Mouse (Mus musculus): Measurements from ENCODE around the gene Sh3bp4. TPM values are rescaled to one million over a fixed set of nuclear protein-coding genes. Genes with fewer than 3 reads are reported as not detected.

The Sh3bp4 gene
- polyA plus RNA-seq, 1 experiment from 2014 or later: 7.6 TPM

DNA sequence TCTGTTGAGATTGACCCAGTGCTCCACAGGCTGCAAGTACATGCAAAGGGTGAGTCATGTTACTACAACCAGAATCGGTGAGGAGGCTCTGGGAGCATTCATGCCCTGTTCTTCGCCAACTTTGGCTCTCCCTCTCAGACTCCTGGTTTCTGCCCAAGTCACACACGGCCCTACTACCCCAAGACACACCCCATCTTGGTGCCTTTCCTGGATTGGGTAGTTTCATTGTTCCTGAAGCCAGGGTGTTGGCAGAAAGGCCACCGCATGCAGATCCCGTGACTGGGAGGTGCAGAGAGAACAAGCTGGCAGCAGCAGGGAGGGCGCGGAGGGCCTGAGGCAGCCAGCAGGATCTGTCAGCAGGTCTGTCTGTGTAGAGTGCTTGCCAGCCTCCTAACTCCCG, 61.5 kb downstream of the Sh3bp4 start:
- ATAC-seq (ENCODE audit: low FRiP score, low TSS enrichment) (peak; percentile 80), DNase-seq (ENCODE audit: low spot score) (peak; percentile 79)
- Histone ChIP-seq H3K9ac (ENCODE audit: low read length) (0 out of 2 replicates have a peak overlapping the region, but pooled peaks have one; percentile 18), H3K27me3 (ENCODE audit: control insufficient read depth, insufficient read depth, low read length) (no peaks in the 10 kb centered on the region), H3K27ac (replicated peaks) (peak overlapping the region; percentile 40; the same call in 1 of the 2 replicates), H3K4me2 (replicated peaks; ENCODE audit: low read depth) (no peak overlapping the region), H3K4me1 (replicated peaks; ENCODE audit: control insufficient read depth, insufficient read depth) (peaks cover 2% of the 10 kb centered on the region), H3K4me3 (ENCODE audit: low read depth, low read length) (no peak overlapping the region), H3K9me3 (ENCODE audit: control insufficient read depth, low read length) (0 out of 2 replicates have a peak, but pooled peaks cover 3% of the 10 kb centered on the region), H3K36me3 (ENCODE audit: control insufficient read depth, insufficient read depth, low read length) (no peaks in the 10 kb centered on the region)
- WGBS: 50% methylated on average over 8 of the region's 8 CpGs
- TF ChIP-seq EP300 (optimal IDR thresholded peaks at IDR 0.05): no peak
- no peak for TF ChIP-seq CTCF (IDR thresholded peaks at IDR 0.05; ENCODE audit: low read depth)

DNA sequence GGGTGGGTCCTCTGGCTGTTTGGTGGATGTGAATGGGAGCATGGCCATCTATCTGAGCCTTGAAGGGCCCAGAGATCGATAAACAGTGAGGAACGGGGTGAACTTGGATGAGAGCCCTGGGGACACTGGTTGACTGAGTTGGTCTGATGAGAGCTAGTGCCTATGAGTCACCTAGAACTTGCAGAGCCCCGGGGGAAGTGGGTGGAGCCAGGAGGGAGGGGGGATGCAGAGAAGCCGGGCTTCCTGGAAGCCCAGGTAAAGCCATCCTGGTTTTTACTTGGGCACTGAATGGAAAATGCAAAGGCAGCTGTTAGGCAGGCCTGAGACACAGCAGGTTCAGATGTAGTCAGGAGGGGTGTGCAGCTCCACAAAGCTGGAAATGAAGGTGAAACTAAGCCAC, 63.1 kb downstream of the Sh3bp4 start:
- Histone ChIP-seq H3K27ac (replicated peaks) (no peak overlapping the region; the same call in 1 of the 2 replicates), H3K4me3 (ENCODE audit: low read depth, low read length) (no peak overlapping the region), H3K4me2 (replicated peaks; ENCODE audit: low read depth) (no peak overlapping the region), H3K9ac (ENCODE audit: low read length) (no peak overlapping the region), H3K4me1 (replicated peaks; ENCODE audit: control insufficient read depth, insufficient read depth) (peaks cover 2% of the 10 kb centered on the region), H3K27me3 (ENCODE audit: control insufficient read depth, insufficient read depth, low read length) (no peaks in the 10 kb centered on the region), H3K9me3 (ENCODE audit: control insufficient read depth, low read length) (no peaks in the 10 kb centered on the region), H3K36me3 (ENCODE audit: control insufficient read depth, insufficient read depth, low read length) (no peaks in the 10 kb centered on the region)
- ATAC-seq (ENCODE audit: low FRiP score, low TSS enrichment): 0 out of 2 replicates have a peak, but pooled peaks have one; percentile 11
- WGBS: 37% methylated on average over 4 of the region's 4 CpGs
- peak; percentile 57 for DNase-seq (ENCODE audit: low spot score)
- no peak for TF ChIP-seq CTCF (IDR thresholded peaks at IDR 0.05; ENCODE audit: low read depth)
- TF ChIP-seq EP300 (optimal IDR thresholded peaks at IDR 0.05): no peak

DNA sequence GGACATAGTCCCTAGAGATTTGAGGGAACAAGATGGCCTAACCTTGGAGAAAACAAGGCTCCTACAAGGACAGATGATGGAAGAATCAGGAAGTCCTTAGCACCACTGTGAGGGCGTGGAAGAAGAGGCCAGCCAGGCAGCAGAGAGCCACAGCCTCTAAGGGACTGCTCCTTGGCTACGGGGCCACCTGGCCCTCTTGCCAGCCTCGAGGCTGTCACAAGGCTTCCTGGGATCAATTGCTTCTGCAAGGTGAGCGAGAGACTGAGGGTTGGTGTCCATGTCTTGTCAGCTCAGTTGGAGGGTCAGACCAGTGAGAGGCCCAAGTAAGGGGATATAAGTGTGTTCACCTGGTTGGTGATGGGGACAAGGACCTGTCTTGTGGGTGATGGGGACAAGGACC, 63.5 kb downstream of the Sh3bp4 start:
- no peak for ATAC-seq (ENCODE audit: low FRiP score, low TSS enrichment)
- no peak for TF ChIP-seq EP300 (optimal IDR thresholded peaks at IDR 0.05)
- no peak for TF ChIP-seq CTCF (IDR thresholded peaks at IDR 0.05; ENCODE audit: low read depth)
- Histone ChIP-seq H3K9me3 (ENCODE audit: control insufficient read depth, low read length) (no peaks in the 10 kb centered on the region), H3K36me3 (ENCODE audit: control insufficient read depth, insufficient read depth, low read length) (no peaks in the 10 kb centered on the region), H3K4me2 (replicated peaks; ENCODE audit: low read depth) (no peak overlapping the region), H3K4me3 (ENCODE audit: low read depth, low read length) (no peak overlapping the region), H3K4me1 (replicated peaks; ENCODE audit: control insufficient read depth, insufficient read depth) (peaks cover 2% of the 10 kb centered on the region), H3K27ac (replicated peaks) (no peak overlapping the region), H3K9ac (ENCODE audit: low read length) (no peak overlapping the region), H3K27me3 (ENCODE audit: control insufficient read depth, insufficient read depth, low read length) (no peaks in the 10 kb centered on the region)
- DNase-seq (ENCODE audit: low spot score): no peak
- 76% methylated on average over 4 of the region's 4 CpGs for WGBS

DNA sequence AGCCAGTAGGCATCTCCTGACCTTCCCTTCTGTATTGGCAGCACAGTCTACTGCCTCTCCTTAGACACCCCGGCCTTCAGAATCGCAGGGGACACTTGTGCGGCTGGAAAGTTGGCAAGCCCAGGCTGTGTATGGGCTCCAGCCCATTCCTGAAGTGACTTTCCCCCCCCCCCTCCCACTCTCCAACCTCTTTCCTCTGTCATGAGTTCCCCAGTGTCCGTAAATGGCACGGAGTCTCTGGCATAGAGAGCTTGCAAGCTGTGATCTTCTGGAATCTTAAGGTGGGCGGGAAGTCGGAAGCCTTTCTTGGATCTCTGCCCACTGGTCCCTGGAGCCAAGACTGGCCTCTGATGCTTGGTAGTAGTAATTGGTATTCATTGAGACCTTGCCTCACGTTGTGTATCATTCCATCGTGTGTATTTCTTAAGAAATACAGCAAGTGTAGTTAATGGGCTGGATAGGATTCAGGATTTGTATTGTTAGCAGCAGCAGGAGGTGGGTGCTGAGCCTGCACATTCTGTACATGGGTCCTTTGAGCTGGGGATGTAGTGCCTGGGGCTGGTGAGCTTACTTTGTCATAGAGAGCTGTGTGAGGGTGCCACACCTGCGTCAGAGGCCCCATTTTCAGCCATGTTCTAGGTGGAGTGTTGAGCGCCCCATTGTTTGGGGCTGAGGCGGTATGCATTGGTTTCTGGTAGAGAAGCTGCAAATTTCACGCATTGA, 66.0 kb downstream of the Sh3bp4 start:
- WGBS: 69% methylated on average over 13 of the region's 13 CpGs
- no peak overlapping the region for H3K27ac ChIP-seq (replicated peaks)
- H3K36me3 ChIP-seq (ENCODE audit: control insufficient read depth, insufficient read depth, low read length): peaks cover 3% of the 10 kb centered on the region; the same call in 1 of the 2 replicates
- no peak overlapping the region for H3K9ac ChIP-seq (ENCODE audit: low read length)
- DNase-seq (ENCODE audit: low spot score) (peak; percentile 31), ATAC-seq (ENCODE audit: low FRiP score, low TSS enrichment) (no peak; the same call in 1 of the 2 replicates)
- no peak for TF ChIP-seq CTCF (IDR thresholded peaks at IDR 0.05; ENCODE audit: low read depth)
- H3K4me3 ChIP-seq (ENCODE audit: low read depth, low read length): no peak overlapping the region
- peaks cover 2% of the 10 kb centered on the region for H3K4me1 ChIP-seq (replicated peaks; ENCODE audit: control insufficient read depth, insufficient read depth)
- H3K27me3 ChIP-seq (ENCODE audit: control insufficient read depth, insufficient read depth, low read length): no peaks in the 10 kb centered on the region
- H3K4me2 ChIP-seq (replicated peaks; ENCODE audit: low read depth): no peak overlapping the region
- no peaks in the 10 kb centered on the region for H3K9me3 ChIP-seq (ENCODE audit: control insufficient read depth, low read length)

DNA sequence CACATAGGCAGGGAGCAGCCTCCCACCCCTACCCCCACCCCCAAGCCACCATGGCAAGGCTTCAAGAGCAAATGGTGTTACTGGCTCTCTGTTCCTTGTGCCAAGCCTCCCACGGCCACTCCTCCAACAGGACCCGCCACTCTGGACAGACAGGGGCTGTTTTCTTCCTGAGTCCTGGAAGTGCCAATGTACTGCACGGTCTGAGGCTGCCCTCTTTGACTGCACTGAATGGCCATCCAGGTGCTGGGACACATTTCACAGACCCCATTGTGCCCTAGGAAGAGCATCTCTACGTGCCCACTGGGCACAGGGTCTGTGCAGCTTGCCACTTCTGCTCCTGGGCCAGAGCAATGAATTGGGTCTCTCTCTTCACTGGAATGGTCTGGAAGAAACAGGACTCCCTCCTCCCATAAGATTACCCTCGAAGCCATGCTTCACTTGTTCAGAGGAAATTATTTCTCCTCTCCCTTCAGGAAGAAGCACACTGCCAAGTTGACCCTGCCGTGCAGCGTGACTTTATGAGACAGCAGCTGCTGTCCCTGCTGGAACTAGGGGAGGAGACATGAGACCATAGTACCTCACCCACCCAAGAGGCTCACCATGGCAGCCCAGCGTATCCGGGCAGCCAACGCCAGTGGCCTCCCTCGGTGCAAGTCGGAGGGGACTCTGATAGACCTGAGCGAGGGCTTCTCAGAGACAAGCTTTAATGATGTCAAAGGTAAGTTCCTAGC, 67.0 kb downstream of the Sh3bp4 start:
- DNase-seq (ENCODE audit: low spot score) (no peak), ATAC-seq (ENCODE audit: low FRiP score, low TSS enrichment) (no peak)
- no peak overlapping the region for H3K9ac ChIP-seq (ENCODE audit: low read length)
- peaks cover 3% of the 10 kb centered on the region; the same call in 1 of the 2 replicates for H3K36me3 ChIP-seq (ENCODE audit: control insufficient read depth, insufficient read depth, low read length)
- no peak overlapping the region for H3K4me3 ChIP-seq (ENCODE audit: low read depth, low read length)
- 82% methylated on average over 13 of the region's 13 CpGs for WGBS
- H3K27ac ChIP-seq (replicated peaks): no peak overlapping the region
- no peaks in the 10 kb centered on the region for H3K27me3 ChIP-seq (ENCODE audit: control insufficient read depth, insufficient read depth, low read length)
- no peak overlapping the region for H3K4me2 ChIP-seq (replicated peaks; ENCODE audit: low read depth)
- no peaks in the 10 kb centered on the region for H3K9me3 ChIP-seq (ENCODE audit: control insufficient read depth, low read length)
- H3K4me1 ChIP-seq (replicated peaks; ENCODE audit: control insufficient read depth, insufficient read depth): no peaks in the 10 kb centered on the region; the same call in 1 of the 2 replicates
- TF ChIP-seq CTCF (IDR thresholded peaks at IDR 0.05; ENCODE audit: low read depth): no peak
- TF ChIP-seq EP300 (optimal IDR thresholded peaks at IDR 0.05): no peak

All from stomach, postnatal 0 days (tissue).